Mouse (Mus musculus): ENCODE results near the gene Sp2.

Gene Sp2

GRCm38 (mm10) chr11:96977606-96978400 lies 5.0 kb downstream of the Sp2 start:
- Histone ChIP-seq H3K4me1 (replicated peaks; ENCODE audit: low read depth, low read length) (peaks cover 85% of the 10 kb centered on the region), H3K4me3 (replicated peaks; ENCODE audit: low read length) (peak overlapping the region; percentile 98), H3K36me3 (ENCODE audit: insufficient read depth, low read length) (peaks cover 22% of the 10 kb centered on the region), H3K27me3 (ENCODE audit: insufficient read depth, low read length) (no peaks in the 10 kb centered on the region), H3K9me3 (ENCODE audit: low read length) (no peaks in the 10 kb centered on the region)
- TF ChIP-seq NANOG (IDR thresholded peaks at IDR 0.05; ENCODE audit: borderline replicate concordance, low read length) (peak; percentile 27; the same call in 1 of the 2 replicates), POU5F1 (IDR thresholded peaks at IDR 0.05; ENCODE audit: borderline replicate concordance, low read length) (no peak), CTCF (conservative IDR thresholded peaks at IDR 0.05; ENCODE audit: low read length) (no peak)

GRCm38 (mm10) chr11:96976911-96977591 lies 5.7 kb downstream of the Sp2 start:
- peaks cover 27% of the 10 kb centered on the region for H3K36me3 ChIP-seq (ENCODE audit: insufficient read depth, low read length)
- no peaks in the 10 kb centered on the region for H3K9me3 ChIP-seq (ENCODE audit: low read length)
- no peaks in the 10 kb centered on the region for H3K27me3 ChIP-seq (ENCODE audit: insufficient read depth, low read length)
- H3K4me3 ChIP-seq (replicated peaks; ENCODE audit: low read length), result peak overlapping the region; percentile 98
- TF ChIP-seq POU5F1 (IDR thresholded peaks at IDR 0.05; ENCODE audit: borderline replicate concordance, low read length) (no peak), NANOG (IDR thresholded peaks at IDR 0.05; ENCODE audit: borderline replicate concordance, low read length) (no peak), CTCF (conservative IDR thresholded peaks at IDR 0.05; ENCODE audit: low read length) (no peak)
- H3K4me1 ChIP-seq (replicated peaks; ENCODE audit: low read depth, low read length), result peaks cover 85% of the 10 kb centered on the region

- peaks cover 27% of the 10 kb centered on the region for H3K36me3 ChIP-seq (ENCODE audit: insufficient read depth, low read length)
- TF ChIP-seq POU5F1 (IDR thresholded peaks at IDR 0.05; ENCODE audit: borderline replicate concordance, low read length) (no peak), CTCF (conservative IDR thresholded peaks at IDR 0.05; ENCODE audit: low read length) (no peak), NANOG (IDR thresholded peaks at IDR 0.05; ENCODE audit: borderline replicate concordance, low read length) (no peak)
- H3K4me3 ChIP-seq (replicated peaks; ENCODE audit: low read length), result peak overlapping the region; percentile 98
- H3K4me1 ChIP-seq (replicated peaks; ENCODE audit: low read depth, low read length), result peaks cover 85% of the 10 kb centered on the region
- no peaks in the 10 kb centered on the region for H3K27me3 ChIP-seq (ENCODE audit: insufficient read depth, low read length)
- H3K9me3 ChIP-seq (ENCODE audit: low read length), result no peaks in the 10 kb centered on the region
Observed at GRCm38 (mm10) chr11:96976379-96976687, 6.4 kb downstream of the Sp2 start.

- H3K4me1 ChIP-seq (replicated peaks; ENCODE audit: low read depth, low read length), result peaks cover 85% of the 10 kb centered on the region
- TF ChIP-seq NANOG (IDR thresholded peaks at IDR 0.05; ENCODE audit: borderline replicate concordance, low read length) (peak; percentile 38; the same call in 1 of the 2 replicates), CTCF (conservative IDR thresholded peaks at IDR 0.05; ENCODE audit: low read length) (no peak)
- no peaks in the 10 kb centered on the region for H3K9me3 ChIP-seq (ENCODE audit: low read length)
- peak overlapping the region; percentile 98 for H3K4me3 ChIP-seq (replicated peaks; ENCODE audit: low read length)
- peaks cover 27% of the 10 kb centered on the region for H3K36me3 ChIP-seq (ENCODE audit: insufficient read depth, low read length)
- no peaks in the 10 kb centered on the region for H3K27me3 ChIP-seq (ENCODE audit: insufficient read depth, low read length)
Observed at GRCm38 (mm10) chr11:96975511-96976378, 7.0 kb downstream of the Sp2 start.

GRCm38 (mm10) chr11:96974813-96975212 lies 7.9 kb downstream of the Sp2 start:
- TF ChIP-seq POU5F1 (IDR thresholded peaks at IDR 0.05; ENCODE audit: borderline replicate concordance, low read length), result no peak
- TF ChIP-seq CTCF (conservative IDR thresholded peaks at IDR 0.05; ENCODE audit: low read length), result no peak
- no peak for TF ChIP-seq NANOG (IDR thresholded peaks at IDR 0.05; ENCODE audit: borderline replicate concordance, low read length)
- H3K27me3 ChIP-seq (ENCODE audit: insufficient read depth, low read length), result no peaks in the 10 kb centered on the region

GRCm38 (mm10) chr11:96973426-96973964 lies 9.3 kb downstream of the Sp2 start:
- Histone ChIP-seq H3K4me1 (replicated peaks; ENCODE audit: low read depth, low read length) (peaks cover 84% of the 10 kb centered on the region), H3K36me3 (ENCODE audit: insufficient read depth, low read length) (peaks cover 35% of the 10 kb centered on the region), H3K9me3 (ENCODE audit: low read length) (no peaks in the 10 kb centered on the region), H3K27me3 (ENCODE audit: insufficient read depth, low read length) (no peaks in the 10 kb centered on the region), H3K4me3 (replicated peaks; ENCODE audit: low read length) (no peak overlapping the region)
- TF ChIP-seq CTCF (conservative IDR thresholded peaks at IDR 0.05; ENCODE audit: low read length) (no peak), POU5F1 (IDR thresholded peaks at IDR 0.05; ENCODE audit: borderline replicate concordance, low read length) (no peak), NANOG (IDR thresholded peaks at IDR 0.05; ENCODE audit: borderline replicate concordance, low read length) (no peak)

More at GRCm38 (mm10) chr11:96974813-96975212, 7.9 kb downstream of the Sp2 start:
- Histone ChIP-seq H3K4me3 (replicated peaks; ENCODE audit: low read length) (no peak overlapping the region), H3K9me3 (ENCODE audit: low read length) (no peaks in the 10 kb centered on the region), H3K4me1 (replicated peaks; ENCODE audit: low read depth, low read length) (peaks cover 84% of the 10 kb centered on the region), H3K36me3 (ENCODE audit: insufficient read depth, low read length) (peaks cover 27% of the 10 kb centered on the region)

- Histone ChIP-seq H3K9me3 (ENCODE audit: low read length) (no peaks in the 10 kb centered on the region), H3K4me3 (replicated peaks; ENCODE audit: low read length) (no peak overlapping the region), H3K4me1 (replicated peaks; ENCODE audit: low read depth, low read length) (peaks cover 87% of the 10 kb centered on the region), H3K36me3 (ENCODE audit: insufficient read depth, low read length) (peaks cover 37% of the 10 kb centered on the region), H3K27me3 (ENCODE audit: insufficient read depth, low read length) (no peaks in the 10 kb centered on the region)
- TF ChIP-seq NANOG (IDR thresholded peaks at IDR 0.05; ENCODE audit: borderline replicate concordance, low read length), result no peak
- TF ChIP-seq CTCF (conservative IDR thresholded peaks at IDR 0.05; ENCODE audit: low read length), result no peak
- no peak for TF ChIP-seq POU5F1 (IDR thresholded peaks at IDR 0.05; ENCODE audit: borderline replicate concordance, low read length)
Observed at GRCm38 (mm10) chr11:96972906-96973305, 9.9 kb downstream of the Sp2 start.

GRCm38 (mm10) chr11:96970341-96970740 lies 12.4 kb downstream of the Sp2 start:
- H3K4me3 ChIP-seq (replicated peaks; ENCODE audit: low read length), result no peak overlapping the region
- H3K4me1 ChIP-seq (replicated peaks; ENCODE audit: low read depth, low read length), result peaks cover 99% of the 10 kb centered on the region
- peaks cover 36% of the 10 kb centered on the region for H3K36me3 ChIP-seq (ENCODE audit: insufficient read depth, low read length)
- no peak for TF ChIP-seq NANOG (IDR thresholded peaks at IDR 0.05; ENCODE audit: borderline replicate concordance, low read length)
- TF ChIP-seq POU5F1 (IDR thresholded peaks at IDR 0.05; ENCODE audit: borderline replicate concordance, low read length), result no peak
- TF ChIP-seq CTCF (conservative IDR thresholded peaks at IDR 0.05; ENCODE audit: low read length), result no peak
- H3K9me3 ChIP-seq (ENCODE audit: low read length), result no peaks in the 10 kb centered on the region
- no peaks in the 10 kb centered on the region for H3K27me3 ChIP-seq (ENCODE audit: insufficient read depth, low read length)
